Mouse (Mus musculus) 3134 (cell line): ENCODE data around the gene Ctf2.
"Not testable (repeated sequence)": the region's sequence is repeated elsewhere in the genome, so short reads cannot be mapped to it uniquely, and the experiment has no call there.

Experiments used
- DNase-seq: peaks from one replicate; pipeline ENCODE4 v3.0.0-alpha.2; 2011; ENCODE audit warnings: low spot score; ENCODE audit not compliant: insufficient read length; ENCODE audit errors: extremely low read depth

Gene Ctf2

DNA sequence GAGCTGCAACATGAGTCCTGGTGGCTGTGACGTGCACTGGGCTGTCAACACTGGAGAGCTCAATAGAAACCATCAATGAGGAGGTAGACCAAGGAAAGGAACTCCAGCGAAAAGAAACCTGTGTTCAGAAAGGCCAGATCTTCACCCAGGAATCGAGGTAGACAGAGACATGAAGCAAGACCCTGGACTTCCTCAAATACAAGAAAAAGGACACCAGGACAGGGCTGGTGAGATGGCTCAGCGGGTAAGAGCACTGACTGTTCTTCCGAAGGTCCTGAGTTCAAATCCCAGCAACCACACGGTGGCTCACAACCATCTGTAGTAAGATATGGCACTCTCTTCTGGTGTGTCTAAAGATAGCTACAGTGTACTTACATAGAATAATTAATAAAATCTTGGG, 13.6 kb downstream of the Ctf2 start:
- no peak for DNase-seq

GRCm38 (mm10) chr7:127716992-127717391, 15.0 kb downstream of the Ctf2 start:
- DNase-seq: no peak

DNA sequence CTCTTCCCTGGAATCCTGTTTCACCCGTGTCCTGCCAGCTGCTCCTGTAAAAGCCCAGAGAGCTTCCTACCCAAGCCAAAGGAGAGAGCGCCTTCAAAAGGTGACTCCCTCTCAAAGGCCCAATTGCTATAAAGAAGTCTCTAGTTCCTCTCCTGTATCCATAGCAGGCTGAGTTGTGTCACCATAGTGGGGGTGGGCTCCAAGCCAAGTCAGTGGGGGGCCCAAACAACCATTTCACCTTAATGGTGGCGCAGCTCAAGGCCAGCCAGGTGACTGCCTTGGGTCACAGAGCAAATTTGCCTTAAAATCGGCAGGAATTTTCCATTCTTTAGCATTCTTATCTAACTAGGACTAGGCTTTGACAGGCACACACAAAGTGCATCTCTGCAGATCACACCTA, 17.1 kb downstream of the Ctf2 start:
- no peak for DNase-seq

DNA sequence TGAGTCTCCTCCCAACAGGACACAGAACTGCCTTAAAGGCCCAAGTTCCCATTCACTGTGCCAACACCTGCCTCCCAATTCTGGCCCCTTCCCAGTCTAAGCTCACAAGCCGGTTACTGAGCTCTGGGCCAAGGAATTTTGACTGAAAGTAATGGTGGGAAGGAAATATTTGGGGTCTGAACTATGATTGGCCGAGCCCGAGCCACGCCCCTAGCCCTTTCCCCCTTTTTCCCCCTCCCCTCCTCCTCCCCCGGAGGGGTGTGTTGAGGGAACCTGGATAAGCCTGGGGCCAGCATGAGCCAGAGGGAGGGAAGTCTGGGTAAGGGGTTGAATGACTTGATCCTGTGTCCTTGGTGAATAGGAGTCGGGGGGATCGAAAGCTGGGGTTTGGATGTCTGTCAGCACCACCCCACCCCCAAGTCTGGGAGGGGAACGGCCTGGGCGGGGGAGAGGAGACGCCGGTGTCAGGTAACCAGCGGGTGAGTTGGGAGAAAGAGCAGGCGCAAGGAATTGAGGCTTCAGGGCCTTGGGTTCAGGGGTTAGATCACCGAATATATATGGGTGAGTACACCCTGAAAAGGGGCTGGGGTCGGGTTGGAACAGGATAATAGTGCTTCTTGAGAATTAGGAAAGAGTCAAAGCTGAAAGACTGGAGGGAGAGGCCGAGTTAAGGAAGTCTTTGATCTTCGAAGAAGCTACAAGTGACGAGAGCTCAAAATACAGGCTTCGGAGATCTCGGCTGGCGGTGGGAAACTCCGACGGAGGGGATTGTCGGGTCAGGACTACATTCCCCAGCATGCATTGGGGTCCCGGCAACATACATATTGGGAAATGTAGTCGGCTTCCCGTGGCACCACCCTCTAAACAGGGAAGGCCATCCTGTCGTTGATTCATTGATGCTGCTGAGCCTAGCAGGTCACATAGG, 19.2 kb downstream of the Ctf2 start, which contains the start of gene Ctf1:
Gene Ctf1, plus strand, starts transcription at position 276 of the 925 bp plus-strand sequence.
- peak; percentile 84 for DNase-seq

- DNase-seq: peak; percentile 30
Observed at GRCm38 (mm10) chr7:127711456-127711855, 20.5 kb downstream of the Ctf2 start.

- DNase-seq: no peak
Observed at GRCm38 (mm10) chr7:127711031-127711430, 20.9 kb downstream of the Ctf2 start.

GRCm38 (mm10) chr7:127709261-127709979, 22.5 kb downstream of the Ctf2 start:
- no peak for DNase-seq

- DNase-seq: peak; percentile 93
Observed at GRCm38 (mm10) chr7:127708207-127709078, 23.5 kb downstream of the Ctf2 start, which contains the start of gene Bcl7c. Gene Bcl7c, minus strand, starts transcription at chr7:127708933.

GRCm38 (mm10) chr7:127707957-127708206, 24.1 kb downstream of the Ctf2 start:
- no peak for DNase-seq

GRCm38 (mm10) chr7:127707045-127707956, 24.7 kb downstream of the Ctf2 start:
- no peak for DNase-seq

DNA sequence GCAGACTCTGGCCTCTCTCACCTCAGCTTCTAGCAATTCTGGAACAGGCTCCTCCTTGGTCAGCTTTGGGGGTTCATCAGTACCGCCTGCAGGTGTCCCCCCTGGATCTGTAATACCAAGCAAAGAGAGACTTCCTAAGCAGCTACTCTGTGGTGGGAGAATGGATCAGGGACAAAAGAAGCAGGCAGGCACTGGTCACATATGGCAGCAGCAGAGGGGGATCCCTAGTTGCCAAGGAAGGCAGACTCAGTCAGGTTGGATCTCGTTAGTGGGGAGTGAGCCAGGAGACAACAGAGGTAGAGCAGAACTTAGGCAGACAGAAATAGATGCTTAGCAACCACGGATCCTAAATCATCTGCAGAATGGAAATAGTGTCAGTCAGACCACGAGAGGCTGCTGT, 26.3 kb downstream of the Ctf2 start:
- DNase-seq: no peak

DNA sequence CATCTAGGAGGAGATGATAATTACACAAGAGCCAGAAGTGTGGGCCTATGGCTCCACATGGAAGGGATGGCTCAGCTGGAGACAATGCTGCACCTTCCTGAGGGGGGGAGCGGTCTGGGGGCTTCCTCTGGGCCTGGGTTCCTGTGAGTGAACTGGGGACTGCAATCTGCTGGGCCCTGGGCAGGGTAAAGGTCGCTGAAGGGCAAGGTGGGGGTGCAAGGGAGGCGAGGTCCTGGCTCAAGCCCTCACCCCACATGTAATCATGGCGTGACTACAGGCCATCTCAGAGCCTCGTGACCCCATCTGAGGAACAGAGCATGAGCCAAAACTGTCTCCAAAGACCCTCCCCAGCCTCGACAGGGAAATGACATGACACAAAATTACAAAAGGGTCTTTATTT, 27.4 kb downstream of the Ctf2 start:
- DNase-seq: no peak

GRCm38 (mm10) chr7:127703561-127704178, 28.3 kb downstream of the Ctf2 start:
- DNase-seq: no peak

DNA sequence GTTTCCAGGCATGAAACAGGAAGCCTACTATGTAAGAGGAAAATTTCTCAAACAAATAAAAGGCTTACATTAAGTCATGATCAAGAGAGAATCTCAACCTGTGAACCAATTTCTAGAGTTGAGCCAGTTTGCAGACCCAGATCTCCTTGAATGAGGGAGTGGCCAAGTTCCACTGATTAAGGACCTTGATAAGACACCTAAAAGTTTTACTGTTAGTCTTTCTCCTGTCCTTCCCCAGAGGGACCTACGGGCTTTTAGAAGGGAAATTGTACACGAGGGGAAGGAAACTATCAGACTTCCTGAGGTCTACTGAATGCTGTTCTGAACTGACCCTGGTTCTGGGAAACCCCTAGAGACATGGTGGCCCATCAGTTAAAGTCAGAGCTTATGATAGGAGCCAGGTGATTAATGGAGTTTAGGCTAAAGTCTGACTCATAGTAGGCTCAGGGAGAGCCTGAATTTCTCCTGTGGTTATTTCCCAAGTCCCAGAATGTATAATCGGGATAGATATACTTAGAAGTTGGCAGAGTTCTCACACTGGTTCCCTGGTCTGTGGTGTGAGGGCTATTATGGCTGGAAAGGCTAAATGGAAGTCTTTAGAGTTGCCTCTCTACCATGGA, 31.1 kb downstream of the Ctf2 start:
- no peak for DNase-seq

- DNase-seq: no peak
Observed at GRCm38 (mm10) chr7:127698986-127699385, 33.0 kb downstream of the Ctf2 start.

DNA sequence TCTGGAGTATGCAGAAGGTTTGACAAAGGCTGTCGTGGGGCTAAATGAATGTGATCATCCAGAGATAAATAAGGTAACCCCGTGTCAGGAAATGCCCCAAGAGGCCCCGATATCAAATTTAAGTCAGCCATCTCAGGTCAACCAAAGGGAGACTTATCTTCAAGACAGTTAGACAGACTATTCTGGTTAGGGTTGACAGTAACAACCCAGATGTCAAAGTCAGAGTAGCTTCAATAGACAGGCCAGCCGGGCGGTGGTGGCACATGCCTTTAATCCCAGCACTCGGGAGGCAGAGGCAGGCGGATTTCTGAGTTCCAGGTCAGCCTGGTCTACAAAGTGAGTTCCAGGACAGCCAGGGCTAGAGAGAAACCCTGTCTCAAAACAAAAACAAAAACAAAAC, 38.2 kb downstream of the Ctf2 start:
- DNase-seq: not testable (repeated sequence)

- no peak for DNase-seq
Observed at GRCm38 (mm10) chr7:127693290-127693689, 38.7 kb downstream of the Ctf2 start.

DNA sequence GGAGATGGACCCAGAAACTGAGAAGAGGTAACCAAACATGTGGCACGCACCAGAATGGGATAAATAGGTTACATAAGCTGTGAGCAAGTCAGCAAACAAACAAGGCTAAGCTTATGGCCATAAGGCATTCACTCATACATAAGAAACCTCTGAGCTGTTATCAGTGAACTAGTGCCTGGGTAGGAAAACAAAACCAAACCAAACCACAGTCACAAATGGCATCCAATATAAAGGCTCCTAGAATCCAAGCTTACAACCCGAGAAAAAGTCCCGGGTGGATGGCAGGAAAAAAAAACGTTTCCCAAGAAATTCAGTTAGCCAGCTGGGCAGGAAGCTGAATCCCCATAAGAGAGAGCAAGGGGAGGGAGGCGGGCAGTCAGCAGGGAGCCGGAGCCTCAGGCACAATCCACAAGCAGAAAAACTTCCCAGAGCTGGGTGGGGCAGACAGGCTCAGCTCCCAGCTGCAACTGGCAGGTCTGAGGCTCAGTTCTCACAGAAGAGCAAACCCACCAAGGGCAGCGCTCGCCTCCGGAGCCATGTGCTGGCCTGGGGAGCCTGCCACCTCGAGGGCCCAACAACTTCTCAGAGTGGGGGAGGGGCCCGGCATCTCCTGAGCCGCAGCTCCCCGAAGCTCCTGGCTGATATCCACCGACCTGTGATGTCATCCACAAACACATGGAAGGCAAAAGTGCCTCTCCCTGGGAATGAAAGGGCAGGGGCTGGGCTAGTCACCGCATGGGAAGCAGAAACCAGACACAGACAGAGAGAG, 40.6 kb downstream of the Ctf2 start:
- DNase-seq: peak; percentile 88
